Mouse (Mus musculus): ENCODE results near the gene Igfbp6. TPM values are rescaled to one million over a fixed set of nuclear protein-coding genes. Genes with fewer than 3 reads are reported as not detected.
"Not testable (repeated sequence)": the region's sequence is repeated elsewhere in the genome, so short reads cannot be mapped to it uniquely, and the experiment has no call there.

Igfbp6 gene
- polyA plus RNA-seq, 1 experiment: 34.3 TPM

DNA sequence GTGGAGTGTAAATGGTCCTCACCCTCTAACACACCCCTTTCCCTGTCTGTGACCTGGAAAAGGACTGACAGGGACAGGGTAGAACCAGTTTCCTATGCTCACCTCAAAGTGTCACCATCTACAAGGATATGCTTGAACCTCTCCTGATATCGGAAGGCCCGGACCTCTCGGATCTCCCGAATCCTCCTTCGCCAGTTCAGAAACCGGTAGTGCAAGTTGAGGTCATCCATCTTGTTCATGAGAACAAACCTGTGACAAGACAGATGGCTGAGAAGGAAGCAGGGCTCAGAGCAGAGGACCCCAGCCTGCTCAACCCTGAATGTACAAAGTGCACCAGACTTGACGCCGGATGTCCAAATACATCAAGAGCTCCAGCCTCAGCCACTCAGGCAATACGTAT, 10.8 kb upstream of the Igfbp6 start:
- WGBS: 82% methylated on average over 9 of the region's 9 CpGs
- no peak for DNase-seq (ENCODE audit: low read depth, low spot score)

DNA sequence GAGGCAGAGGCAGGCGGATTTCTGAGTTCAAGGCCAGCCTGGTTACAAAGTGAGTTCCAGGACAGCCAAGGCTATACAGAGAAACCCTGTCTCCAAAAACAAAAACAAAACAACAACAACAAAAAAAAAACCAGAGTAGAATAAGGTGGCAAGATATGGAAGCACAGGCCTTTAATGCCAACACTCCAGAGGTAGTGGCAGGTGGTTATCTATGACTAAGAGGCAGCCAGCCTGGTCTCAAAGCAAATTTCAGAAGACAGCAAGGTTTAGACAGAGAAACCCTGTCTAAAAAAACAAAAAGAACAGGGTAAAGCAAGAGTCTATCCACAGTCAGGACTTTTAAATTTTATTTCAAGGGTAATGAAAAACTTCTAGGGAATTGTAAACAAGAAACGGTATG, 9.5 kb upstream of the Igfbp6 start:
- DNase-seq (ENCODE audit: low read depth, low spot score): no peak
- WGBS: 50% methylated on average over 2 of the region's 2 CpGs

DNA sequence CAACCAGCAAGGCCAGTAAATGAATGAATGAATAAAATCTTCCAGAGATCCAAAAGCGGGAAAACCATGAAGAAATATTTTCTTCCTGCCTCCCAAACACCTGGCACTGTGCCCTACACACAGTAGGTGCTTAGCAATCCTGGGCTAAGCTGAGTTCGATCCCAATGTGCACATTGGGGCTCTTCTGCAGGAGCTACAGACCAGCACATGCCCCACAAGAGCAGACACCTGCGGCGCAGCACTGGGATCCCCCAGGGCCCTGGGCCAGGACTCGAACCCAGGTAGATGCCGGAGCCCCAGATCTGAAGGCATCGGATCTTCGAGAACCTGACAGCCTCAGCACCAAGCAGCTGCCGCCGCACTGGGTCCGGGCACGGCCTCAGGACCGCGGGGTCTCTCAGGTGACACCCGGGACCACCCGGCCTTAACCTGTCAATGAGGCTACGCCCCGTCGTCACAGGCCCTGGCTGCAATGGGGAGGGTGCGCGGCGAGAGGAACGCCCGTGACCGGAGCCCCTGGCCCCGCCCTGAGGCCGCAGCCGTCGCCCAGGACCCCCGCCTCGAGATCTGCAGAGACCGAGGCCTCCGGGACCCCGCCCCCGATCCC, 8.5 kb upstream of the Igfbp6 start:
- WGBS: 1% methylated on average over 35 of the region's 35 CpGs

DNA sequence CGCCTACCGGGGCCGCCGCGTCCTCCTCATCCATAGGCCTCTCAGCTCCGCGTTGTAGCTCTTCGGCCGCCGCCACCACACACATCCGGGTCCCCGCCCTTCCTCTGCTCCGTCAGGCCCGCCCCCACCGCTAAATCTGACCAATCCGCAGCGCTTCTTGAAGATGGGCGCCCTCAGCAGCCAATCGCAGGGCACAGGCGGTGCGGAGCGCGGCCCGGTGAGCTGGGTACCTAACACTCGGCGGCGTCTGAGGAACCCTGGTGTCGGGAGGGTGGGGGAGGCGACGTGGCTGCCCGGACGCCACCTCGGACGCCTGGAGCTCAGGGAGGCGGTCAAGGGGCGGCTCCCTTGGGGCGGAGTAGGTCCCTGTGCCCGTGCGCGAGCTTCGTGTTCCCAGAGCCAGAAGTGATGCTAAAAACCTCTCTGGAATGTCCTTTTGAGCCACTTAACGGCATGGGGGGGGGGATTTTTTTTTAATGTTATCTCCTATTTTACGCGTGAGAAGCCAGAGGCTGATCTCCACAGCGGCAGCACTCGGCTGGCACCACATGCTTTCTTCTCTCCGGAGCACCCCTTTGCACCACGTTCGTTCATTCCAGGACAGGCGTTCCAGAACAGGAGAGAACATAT, 7.9 kb upstream of the Igfbp6 start, which contains the start of gene Spryd3:
Spryd3 (minus strand) TSS at position 106 of the 630 bp plus-strand sequence.
- under 1% methylated on average over 50 of the region's 50 CpGs for WGBS
- peak; percentile 89 for DNase-seq (ENCODE audit: low read depth, low spot score)

More for the DNA sequence above, 8.5 kb upstream of the Igfbp6 start:
- DNase-seq (ENCODE audit: low read depth, low spot score): no peak

DNA sequence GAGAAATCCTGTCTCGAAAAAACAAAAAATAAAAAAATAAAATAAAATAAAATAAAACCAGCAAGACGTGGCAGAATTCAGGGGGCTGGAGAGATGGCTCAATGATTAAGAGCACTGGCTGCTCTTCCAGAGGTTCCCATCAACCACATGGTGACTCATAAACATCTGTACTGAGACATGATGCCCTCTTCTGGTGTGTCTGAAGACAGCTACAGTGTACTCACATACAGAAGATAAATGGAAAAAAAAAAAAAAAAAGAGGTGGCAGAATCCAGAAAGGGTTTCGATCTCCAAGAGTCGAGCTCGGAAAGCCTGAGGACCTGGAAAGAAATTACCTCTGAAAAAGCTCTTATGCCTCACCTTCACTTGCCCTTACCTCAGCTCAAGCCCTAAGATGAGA, 3.0 kb upstream of the Igfbp6 start:
- 93% methylated on average over 5 of the region's 5 CpGs for WGBS
- no peak for DNase-seq (ENCODE audit: low read depth, low spot score)

DNA sequence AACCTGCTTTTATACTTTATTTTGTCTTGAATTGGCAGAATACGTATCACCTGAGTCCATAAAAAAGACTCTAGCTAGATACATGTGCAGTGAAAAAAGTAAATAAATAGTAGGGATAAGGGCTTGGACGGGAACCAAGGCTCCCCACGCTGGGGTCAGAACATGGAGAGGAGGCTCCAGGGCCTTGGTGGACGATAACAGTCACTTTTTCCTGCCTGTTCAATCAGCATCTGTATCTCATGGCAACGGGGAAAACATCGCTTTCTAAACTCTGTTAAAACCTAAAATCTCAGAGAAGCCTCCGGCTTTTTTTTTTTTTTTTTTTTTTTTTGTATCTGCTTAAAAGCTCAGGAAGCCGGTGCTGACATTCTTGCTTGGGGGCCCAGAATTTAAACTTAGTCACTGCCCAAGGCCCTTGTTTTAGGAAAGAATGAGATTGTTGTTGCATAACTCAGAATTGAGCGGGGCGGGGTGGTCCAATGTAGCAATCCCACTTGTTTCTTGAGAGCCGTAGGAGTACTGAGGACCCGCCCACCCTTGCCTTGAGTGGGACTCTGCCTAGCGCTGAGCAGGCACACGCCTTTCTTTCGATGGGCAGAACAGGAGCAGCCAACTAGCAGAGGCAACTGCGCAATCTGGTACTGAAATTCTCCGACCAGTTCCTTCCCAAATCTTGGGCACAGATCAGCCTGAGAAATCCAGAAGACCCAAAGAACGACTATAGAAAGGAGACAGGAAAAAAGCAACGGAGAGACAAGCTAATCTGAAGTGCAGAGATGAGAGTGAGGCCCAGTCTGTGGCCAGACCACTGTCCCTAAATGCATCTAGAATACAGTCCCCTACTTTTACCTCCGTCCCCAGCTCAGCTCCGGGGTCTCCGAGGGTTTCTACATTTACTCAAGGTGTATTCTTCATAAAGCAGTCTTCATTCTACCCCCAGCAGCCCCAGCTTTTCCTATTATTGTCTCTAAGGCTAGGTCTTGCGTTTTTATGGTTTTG, 949 bp upstream of the Igfbp6 start:
- 35% methylated on average over 23 of the region's 23 CpGs for WGBS
- no peak for DNase-seq (ENCODE audit: low read depth, low spot score)

DNA sequence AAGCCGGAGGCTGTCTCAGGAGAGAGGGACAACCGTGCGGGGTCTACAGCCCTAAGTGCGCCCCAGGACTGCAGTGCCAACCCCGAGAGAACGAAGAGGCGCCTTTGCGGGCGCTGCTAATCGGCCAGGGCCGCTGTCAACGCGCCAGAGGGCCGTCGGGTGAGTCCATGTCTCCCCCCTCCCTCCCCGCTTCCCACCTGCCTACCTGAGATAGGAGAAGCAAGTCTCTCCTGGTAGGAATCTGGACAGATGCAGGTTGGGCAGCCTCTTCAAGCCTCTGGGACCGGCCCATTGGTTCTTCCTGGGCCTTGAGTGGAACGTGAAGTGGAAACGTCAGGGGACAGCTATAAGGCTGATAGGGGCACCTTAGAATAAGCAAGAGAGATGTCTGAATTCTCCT, 564 bp downstream of the Igfbp6 start:
- no peak for DNase-seq (ENCODE audit: low read depth, low spot score)
- WGBS: 44% methylated on average over 19 of the region's 19 CpGs

DNA sequence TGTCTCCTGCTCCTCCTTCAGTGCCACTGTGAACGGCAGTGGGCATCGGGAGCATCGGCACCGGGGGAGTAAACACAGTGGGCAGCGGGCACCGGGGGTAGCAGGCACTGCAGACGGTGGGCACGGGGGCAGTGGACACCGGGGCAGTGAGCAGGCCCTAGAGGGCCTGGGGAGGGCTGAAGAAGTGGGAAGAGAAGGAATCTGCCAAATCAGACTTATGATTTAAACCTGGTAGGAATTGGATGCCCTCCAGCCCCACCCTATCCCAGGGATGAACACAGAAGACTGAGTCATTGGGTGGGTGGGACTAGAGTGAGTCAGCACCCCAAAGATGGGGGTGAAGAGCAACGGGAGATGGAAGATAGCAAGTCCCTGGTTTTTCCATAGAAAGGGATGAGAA, 1.2 kb downstream of the Igfbp6 start:
- no peak for DNase-seq (ENCODE audit: low read depth, low spot score)
- WGBS: 77% methylated on average over 10 of the region's 10 CpGs

DNA sequence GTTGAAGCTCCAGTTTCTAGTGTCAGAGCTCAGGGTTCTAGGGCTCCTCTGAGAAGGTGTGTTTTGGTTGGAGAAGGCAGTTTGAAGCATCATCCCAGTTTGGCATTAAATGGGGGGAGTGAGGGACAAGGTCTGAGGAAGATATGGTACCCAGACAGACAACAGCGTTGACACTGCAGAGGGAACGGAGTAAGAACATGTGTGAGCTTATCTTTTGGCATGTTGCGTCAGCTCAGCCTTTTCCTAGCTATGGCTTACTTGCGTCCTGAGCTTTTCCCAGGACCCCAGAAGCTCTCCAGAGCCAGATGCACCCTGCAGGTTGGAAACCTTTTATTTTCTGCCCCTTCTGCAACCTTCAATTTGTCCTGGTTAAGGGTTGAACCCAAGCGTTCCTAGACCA, 1.9 kb downstream of the Igfbp6 start:
- 89% methylated on average over 5 of the region's 5 CpGs for WGBS
- DNase-seq (ENCODE audit: low read depth, low spot score): no peak

DNA sequence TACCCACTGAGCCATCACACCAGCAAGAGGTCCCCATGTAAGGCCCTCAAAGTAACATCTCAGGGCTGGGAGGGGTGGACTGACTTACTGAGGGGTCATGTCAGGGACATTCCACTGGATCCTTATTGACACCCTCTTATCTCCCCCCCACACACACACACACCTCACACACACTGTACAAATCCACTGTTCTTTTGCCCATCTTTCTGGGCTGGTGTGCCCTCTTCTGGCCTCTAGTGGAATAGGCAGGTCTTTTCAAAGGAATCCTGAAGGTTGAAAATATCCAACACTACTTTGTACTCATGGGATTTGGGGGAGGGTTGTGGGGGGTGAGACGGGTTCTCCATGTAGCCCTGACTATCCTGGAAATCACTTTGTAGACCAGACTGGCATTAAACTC, 2.7 kb downstream of the Igfbp6 start:
- WGBS: 0% methylated on average over 1 of the region's 1 CpGs
- DNase-seq (ENCODE audit: low read depth, low spot score): no peak

DNA sequence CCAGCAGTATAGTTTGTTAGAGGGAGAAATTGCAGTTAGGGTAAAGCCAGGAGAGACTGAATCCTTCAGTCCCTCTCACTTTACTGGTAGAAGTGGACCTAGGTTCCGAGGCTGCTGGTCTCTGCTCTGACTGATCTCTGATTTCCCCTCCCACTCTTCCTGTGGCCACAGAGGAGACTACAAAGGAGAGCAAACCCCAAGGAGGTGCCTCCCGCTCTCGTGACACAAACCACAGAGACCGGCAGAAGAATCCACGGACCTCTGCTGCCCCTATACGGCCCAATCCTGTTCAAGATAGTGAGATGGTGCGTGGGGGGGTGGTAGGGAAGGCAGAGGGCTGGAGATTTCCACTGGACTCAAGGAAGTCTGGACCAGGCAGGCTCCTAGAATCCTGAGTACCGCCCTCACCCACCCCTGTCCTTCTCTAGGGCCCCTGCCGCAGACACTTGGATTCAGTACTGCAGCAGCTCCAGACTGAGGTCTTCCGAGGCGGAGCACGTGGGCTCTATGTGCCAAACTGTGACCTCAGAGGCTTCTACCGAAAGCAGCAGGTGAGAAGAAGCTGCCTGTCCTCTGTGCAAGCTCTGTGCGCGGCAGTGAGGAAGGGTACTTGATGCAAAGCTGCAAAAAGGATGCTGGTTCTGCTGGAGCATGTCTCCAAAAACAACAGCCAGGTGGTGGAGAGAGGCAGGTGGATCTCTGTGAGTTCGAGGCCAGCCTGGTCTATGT, 3.7 kb downstream of the Igfbp6 start:
- 74% methylated on average over 16 of the region's 16 CpGs for WGBS
- DNase-seq (ENCODE audit: low read depth, low spot score): no peak

DNA sequence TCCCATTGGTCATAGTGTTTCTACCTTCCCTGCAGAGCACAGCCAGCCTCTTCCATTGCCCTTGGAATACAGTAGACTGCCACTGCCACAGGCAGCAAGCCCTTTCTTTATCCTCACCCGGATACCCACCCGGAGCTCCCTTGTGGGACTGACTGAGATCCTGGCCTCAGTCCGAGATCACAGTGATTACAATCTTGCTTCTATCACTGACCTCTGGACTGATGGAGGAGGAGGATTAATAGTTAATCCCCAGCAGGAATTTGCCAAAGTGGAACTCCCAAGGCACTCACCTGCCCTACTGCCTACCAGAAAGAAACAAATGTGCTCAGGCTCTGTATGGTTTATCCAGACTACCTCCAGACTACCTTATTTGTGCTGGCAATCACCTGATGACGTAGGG, 5.4 kb downstream of the Igfbp6 start:
- WGBS: 36% methylated on average over 4 of the region's 4 CpGs
- DNase-seq (ENCODE audit: low read depth, low spot score): no peak

DNA sequence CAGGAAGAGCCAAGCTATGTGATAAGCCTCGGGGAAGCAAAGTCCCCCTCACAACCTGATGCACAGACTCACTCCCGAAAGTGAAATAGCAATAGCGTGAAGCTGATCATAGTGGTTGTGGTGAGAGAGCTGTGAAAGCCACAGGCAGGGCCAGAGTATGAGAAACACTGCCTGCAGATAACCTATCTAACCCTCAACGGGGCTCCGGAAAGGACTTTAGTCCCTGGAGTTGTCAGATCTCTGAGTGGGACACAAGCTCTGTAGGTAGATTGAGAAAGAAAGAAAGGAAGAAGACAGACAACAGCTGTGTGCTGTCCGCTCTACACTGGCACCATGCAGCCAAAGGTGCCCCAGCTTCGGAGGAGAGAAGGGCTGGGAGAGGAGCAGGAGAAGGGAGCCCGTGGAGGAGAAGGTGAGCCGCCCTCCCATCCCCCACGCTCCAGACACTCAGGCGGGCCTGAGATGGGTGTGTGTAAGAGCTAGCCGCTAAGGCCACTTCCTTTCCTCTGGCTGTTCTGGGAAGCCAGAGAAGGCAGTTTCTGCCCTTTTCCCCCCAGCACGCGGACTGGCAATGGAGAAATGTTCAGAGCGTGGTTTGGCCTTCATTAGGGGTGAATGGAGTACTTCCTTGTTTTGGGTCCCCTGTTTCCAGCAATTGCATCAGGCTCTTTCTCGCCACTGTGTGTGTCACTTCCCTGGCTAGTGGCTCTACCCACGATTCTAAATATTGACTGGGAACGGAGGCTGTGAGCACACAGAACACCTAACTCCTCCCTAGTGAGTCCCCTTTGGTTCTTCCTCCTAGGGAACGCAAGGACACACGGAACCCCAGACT, 6.4 kb downstream of the Igfbp6 start, which contains the start of gene Soat2:
Soat2 (plus strand) TSS at position 226 of the 835 bp plus-strand sequence.
- DNase-seq (ENCODE audit: low read depth, low spot score): no peak
- WGBS: 17% methylated on average over 20 of the region's 20 CpGs

DNA sequence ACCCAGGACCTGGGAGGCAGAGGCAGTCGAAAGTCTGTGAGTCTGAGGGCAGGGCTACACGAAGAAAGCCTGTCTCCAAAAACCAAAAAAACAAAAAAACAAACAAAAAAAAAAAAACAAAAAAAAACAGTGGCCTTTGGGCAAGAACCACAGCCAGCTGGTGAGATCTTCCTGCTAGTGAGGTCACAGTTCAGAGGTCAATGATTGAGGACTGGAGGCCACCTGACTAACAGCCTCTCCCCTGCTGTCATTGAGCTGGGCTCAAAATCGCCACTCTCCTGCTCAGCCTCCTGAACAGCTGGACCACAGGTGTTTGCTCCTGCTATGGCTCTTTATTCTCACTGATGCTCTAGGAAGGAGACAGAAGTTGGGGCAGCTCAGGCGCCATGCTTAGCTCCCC, 8.5 kb downstream of the Igfbp6 start:
- WGBS: 53% methylated on average over 4 of the region's 4 CpGs
- no peak for DNase-seq (ENCODE audit: low read depth, low spot score)

DNA sequence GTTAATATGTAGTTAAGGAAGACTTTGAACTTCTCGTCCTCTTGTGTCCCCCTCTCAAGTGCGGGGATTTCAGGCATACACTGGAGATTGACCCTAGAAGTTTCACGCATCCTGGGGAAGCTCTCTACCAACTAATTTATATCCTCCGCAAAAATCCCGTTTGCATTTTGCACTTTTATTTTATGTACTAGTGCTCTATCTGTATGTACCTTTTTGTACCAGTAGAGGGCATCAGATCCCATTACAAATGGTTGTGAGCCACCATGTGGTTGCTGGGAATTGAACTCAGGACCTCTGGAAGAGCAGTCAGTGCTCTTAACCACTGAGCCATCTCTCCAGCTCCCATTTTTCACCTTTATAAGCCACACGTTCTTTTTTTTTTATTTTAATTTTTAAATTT, 10.8 kb downstream of the Igfbp6 start:
- DNase-seq (ENCODE audit: low read depth, low spot score): not testable (repeated sequence)
- WGBS: 92% methylated on average over 6 of the region's 6 CpGs

DNA sequence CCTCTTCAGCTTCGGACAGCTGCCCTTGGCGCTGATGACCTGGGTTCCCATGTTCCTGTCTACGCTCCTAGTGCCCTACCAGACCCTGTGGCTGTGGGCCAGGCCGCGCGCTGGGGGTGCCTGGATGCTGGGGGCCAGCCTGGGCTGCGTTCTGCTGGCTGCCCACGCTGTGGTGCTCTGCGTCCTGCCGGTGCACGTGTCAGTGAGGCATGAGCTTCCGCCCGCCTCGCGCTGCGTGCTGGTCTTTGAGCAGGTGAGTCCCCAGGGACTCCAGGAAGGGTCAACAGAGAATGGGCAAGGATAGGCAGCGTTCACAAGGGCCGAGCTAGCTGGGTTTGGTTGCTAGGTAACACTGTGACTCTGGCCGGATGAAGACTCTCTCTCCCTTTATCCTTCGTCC, 12.7 kb downstream of the Igfbp6 start:
- WGBS: 63% methylated on average over 20 of the region's 20 CpGs
- DNase-seq (ENCODE audit: low read depth, low spot score): no peak

DNA sequence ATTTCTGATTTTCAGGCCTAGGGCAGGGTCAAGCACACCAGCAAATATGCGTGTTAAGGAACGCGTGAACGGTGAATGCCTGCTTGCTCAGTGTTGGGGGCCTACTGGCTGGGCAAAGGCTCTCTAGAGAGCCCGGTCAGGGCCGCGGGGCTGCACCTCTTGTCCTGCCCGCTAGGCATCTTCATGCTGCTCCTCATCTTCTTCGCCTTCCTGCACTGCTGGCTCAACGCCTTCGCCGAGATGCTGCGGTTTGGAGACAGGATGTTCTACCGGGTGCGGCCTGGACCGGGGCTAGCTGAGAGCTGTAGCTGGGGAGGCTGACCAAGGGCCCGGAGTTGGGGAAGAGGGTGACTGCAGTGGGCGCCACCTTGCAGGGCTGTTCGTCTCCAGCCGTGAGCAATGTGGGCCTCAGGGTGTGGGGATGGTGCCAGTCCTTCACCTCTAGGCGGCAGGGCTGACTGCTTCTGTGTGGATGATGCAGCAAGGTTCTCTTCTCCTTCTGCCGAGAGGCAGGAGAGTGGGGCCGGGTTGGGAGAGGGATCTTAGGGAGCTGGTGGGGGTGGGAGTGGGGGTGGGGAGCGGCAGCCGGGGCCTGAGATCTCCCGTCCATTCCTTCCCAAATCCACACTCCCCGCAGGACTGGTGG, 16.4 kb downstream of the Igfbp6 start:
- 78% methylated on average over 27 of the region's 27 CpGs for WGBS
- DNase-seq (ENCODE audit: low read depth, low spot score): no peak

DNA sequence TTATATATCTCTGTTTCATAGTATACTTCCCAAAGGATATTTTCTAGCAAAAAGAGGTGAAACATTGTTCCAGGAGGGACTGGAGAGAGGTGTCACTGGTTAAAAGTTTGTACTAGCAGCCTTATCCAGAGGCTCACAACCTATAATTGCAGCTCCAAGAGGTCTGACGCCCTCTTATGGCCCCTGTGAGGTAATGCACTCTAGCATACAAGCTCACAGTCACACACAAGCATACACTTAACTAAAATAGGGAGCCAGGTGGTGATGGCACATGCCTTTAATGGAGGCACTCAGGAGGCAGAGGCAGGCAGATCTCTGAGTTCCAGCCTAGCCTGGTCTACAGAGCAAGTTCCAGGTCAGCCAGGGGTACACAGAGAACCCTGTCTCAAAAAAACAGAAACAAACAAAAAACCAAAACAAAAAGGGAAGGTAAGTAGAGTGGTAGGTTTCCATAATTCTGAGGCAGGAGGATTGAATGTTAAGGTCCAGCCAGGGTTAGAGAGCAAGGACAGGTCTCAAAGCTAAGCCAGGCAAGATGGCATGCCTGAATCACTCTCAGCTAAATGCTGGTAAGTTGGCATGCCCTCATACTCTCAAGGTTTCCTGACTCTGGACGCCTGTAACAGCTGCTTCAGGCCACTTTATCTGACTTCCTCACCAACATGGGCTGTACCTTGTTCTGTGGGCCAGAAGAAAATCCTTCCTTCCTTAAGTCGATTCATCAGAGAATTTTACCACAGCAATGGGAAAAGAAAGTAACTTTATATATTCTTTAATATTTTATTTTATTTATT, 19.9 kb downstream of the Igfbp6 start:
- WGBS: 47% methylated on average over 3 of the region's 3 CpGs
- DNase-seq (ENCODE audit: low read depth, low spot score): no peak
